Mouse (Mus musculus) embryo, embryonic 9.5 days (tissue): ENCODE results near the gene Sept9.

Experiments used
- DNase-seq: peaks from one replicate; pipeline ENCODE4 v3.0.0-alpha.2; 2017; ENCODE audit errors: extremely low spot score

Gene Sept9

DNA sequence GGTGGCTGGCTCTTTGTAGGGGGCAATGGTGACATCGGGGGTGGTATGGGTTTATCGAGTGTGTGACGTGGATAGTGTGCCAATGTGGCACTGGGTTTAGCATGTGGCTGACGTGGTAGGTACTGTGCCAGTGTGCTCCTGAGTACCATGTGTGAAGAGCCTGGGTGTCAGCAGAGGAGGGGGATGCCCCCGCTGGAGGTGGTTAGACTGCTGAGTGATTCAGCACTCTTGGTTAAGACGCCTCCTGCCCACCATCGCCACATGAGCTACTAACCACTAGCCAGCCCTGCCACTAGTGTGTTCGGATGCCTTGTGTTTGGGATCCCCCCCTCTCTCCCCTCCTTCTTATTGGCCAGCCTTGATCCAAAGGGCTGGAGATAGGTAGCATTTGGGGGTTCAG lies 21.3 kb downstream of the Sept9 start:
- no peak for DNase-seq

DNA sequence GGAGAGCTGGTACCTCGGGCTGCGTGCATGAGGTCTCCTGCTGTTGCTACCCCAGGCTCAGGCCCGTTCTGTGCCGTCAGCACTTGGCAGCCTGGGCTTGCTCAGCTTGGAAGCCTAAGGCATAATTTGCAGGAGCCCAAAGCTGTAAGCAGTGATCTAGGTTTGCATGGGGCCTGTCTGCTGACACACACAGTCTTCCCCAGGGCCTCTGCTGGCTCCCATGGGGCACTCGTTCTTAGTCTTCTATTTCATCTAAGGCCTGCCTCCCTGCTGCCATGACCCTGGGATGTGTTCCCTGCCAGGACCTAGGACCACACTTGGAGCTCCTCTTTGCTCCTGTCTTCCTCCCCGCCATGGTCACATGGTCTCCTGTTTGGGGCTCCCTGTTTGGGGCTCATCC lies 21.7 kb downstream of the Sept9 start:
- DNase-seq = no peak

DNA sequence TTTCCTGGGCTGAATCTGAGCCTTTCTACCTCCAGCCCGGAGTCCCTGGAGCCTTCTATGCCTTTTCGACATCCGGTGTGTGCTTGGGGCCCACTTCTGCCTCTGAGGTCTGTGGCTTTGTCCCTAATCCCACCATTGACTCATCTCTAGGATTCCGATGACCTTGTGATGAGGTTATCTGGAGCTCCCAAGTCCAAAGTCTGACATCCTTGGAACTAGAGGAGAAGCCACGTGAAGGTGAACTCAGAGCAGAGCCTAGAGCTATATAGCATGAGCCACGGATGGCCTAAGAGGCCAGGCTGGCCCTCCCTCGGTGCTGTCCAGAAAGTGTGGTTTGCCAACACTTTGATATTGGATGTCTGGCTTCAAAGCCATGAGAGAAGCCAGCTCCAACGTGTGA lies 23.4 kb downstream of the Sept9 start:
- DNase-seq = no peak

DNA sequence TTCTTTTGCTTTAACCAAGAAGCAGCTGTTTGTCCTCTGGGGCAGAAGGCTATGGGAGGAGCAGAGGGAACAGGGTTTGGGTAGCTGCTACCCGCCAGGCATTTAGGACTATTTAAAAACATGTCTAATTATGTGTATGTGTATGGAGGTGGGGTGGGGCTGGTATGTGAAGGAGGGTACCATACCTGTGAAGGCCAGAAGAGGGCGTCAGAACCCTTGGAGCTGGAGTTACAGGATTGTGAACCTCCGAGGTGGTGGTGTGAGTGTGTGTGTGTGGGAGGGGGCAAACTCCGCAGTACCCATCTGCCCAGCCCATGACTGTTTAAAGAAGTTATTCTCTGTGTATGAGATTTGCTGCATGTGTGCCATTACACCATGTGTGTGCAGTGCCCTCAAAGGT lies 25.3 kb downstream of the Sept9 start:
- DNase-seq = no peak

DNA sequence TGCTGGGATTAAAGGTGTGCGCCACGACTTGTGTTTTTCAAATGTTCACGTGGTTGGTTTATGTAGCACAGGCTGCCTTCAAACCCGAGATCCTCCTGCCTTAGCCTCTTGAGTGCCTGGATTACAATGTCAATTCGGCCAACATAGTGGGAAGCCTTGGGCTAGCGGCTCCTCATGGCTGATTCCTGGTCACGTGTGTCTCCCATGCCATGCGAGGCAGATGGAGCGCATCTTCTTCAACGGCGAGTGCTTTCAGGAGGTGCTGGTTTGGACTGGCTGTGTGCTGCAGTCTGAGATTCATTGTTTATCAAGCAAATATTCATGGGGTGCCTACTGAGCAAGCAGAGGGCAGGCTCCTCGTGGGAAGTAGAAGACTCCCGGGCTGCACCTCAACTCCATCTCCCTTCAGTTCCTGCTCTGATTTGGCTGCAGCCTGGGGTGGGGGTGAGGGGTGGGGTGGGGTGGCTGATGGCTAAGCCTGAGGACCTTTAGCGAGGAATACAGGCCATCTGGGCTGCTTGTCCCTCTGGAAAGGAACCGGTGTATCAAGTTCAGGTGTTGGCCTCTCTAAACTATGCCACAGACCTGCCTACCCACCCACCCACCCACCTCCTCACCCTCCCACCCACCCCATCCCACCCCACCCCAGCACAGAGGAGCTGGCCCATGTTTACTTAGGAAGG lies 26.2 kb downstream of the Sept9 start:
- DNase-seq = no peak

DNA sequence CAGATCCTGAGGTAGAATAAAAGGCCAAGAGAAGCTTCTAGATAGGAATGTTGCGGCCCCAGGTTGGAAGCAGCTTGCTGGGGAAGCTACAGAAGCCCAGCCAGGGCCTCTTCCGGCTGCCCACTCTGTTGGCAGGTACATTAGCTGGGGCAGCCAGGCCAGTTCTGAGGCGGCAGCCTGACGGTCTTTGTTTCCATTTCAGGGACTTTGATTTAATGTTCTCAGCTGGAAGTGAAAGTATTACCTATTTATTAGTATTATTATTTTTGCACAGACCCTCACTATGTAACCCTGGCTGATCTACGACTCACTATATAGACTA lies 26.7 kb downstream of the Sept9 start:
- no peak for DNase-seq

DNA sequence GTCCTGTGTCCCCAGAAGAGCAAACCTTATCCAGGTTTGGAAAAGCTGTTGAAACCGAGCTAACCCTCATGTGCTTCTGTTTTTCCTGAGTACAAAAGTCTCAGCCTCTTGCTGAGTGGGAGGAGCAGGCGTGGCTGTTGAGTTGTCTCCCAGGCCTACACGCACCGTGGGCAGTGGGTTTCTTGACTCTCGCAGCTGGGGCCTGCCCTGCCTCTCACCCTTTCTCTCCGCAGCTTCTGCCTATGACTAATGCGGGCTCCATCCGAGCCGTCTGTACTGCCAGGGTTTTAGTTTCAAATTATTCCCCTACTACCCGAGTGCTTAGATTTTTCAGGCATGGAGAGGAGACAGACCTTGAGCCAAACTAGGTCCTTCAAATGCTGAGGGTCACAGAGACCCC lies 28.7 kb downstream of the Sept9 start:
- no peak for DNase-seq

DNA sequence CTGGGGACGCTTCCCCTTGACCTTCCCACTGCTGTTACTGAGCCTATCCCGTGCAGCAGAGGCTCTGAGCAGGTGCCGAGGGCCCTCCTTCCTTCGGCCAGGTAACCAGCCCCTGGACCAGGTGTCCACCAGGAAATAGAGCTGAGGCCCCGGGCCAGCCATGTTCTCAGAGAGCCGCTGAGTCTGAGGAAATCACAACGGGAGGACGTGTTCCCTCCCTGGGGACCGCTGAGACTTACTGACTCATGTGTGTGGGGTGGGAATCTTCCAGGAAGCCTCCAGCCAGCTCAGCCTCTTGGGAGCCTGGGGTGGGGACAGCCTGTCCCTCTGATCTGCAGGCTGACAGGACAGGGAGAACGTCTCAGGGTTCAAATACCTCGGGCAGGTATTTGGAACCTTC lies 32.1 kb downstream of the Sept9 start:
- no peak for DNase-seq

DNA sequence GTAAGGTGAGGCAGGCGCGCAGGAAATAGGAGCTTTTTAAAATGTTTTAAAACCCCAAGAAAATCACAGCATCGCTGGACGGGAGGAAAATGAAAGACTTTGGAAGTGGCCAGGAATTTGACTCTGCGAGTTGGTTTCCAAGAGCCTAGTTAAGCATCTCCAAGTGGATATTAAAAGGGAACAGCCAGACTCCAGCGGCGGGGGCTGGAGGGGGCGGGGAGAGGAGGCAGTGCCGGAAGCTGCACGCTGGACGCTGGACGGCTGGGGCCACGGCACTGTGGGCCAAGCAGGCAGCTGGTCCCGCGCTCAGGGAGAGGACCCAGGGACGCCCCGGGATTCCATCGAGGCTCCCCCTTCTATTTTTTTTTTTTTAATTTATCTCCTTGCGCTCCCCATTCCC lies 32.6 kb downstream of the Sept9 start:
- peak; percentile 31 for DNase-seq

DNA sequence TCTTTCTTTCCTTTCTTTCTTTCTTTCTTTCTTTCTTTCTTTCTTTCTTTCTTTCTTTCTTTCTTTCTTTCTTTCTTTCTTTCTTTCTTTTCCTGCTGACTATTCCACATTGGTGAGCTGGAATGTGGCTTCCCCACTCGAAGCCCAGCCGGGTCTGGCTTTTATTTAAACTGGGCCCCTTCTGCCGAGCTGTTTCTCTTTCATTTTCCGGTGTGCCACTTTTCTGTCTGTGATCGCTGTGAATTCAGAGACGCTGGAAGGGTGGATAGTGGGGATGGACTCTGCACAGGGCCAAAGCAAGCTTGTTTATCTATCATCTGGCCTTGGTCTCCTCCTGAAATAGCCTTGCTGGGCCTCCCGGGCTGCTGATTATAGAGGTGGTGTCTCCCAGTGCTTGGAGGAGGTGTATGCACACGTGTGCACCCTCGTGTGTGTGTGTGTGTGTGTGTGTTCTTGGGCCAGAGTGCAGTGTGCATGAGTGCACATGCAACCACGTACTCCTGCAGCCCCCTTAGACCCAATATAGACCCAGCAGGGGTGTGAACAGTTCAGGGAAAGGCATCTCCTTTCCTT lies 33.5 kb downstream of the Sept9 start:
- no peak for DNase-seq

DNA sequence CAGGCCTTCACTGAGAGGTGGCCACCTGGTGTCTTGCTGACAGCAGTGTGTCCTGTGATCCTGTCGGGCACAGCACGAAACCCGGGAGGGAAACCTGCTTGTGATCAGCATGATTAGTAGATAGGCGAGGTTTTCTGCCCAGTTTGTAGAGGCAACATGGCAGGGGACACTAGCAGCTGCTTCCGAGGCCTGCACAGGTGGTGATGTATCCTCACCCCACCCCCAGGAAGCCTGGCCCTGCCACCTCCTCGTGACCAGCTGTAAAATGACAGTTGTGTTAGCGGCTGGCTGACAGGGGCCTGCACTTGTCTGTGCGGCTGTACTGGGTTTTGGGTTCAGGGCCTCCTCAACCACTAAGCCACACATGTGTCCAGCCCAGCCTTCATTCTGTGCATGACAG lies 34.4 kb downstream of the Sept9 start:
- DNase-seq = no peak

DNA sequence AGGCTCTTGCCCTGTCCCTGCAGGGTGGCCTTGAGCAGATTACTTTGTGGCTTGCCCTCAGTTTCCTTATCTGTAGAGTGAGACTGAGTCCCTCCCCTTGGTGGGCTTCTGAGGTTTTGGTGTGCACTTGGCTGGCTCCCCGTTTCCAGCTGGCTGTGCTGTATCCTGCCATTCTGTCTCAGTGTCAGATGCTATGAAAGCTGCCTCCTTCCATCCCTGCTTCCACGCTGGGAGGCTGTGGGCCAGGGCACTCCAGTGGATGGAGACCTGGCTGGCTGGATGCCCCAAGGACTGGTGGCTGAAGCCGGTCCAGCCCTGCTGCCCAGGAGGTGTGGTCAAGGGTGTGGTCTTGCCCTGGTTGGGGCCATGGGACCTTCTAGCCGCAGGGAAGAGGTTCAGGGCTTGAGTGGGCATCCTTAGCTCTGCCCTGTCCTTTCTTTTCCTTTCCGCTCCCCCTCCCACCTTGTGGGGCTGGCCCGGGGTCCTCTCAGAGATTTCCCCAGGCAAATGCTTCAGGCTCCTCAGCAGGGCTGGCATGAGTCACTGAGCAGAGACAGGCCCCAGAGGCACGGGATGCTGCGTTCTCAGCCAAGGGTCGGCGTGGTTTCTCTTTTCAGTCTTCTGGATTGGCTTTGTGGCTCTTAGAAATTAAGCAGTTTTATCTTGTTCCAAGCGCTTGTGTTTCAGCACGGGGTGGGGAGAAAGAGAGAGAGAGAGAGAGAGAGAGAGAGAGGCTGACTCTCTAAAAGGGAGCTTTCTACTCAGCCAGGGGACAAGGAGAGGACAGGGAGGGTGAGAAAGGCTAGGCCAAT lies 35.8 kb downstream of the Sept9 start:
- no peak for DNase-seq

DNA sequence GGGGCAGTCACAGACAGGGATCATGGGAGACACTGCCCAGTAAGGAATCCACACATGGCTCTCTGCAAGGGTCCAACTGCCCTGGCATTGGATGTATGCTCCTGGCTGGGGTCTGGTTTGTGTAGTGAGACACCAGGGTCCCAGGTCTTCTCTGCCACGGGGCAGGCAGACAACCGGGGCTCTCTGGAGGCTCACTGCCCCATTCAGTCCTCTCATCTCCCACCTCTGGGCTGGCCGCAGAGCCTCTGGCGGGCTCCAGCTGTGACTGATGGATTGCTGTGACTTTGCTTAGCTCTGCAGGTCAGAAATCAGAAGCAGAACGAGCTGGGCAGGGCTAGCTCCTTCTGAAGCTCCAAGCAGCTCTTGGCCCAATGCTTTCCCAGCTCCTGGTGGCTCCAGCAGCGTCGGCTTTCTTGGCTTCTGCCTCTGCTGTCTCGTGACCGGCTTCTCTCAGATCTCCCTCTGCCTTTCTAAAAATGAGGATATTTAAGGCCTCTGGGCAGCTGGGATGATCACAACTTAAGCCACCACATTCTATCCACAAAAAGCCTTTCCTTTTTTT lies 36.5 kb downstream of the Sept9 start:
- peak; percentile 32 for DNase-seq

DNA sequence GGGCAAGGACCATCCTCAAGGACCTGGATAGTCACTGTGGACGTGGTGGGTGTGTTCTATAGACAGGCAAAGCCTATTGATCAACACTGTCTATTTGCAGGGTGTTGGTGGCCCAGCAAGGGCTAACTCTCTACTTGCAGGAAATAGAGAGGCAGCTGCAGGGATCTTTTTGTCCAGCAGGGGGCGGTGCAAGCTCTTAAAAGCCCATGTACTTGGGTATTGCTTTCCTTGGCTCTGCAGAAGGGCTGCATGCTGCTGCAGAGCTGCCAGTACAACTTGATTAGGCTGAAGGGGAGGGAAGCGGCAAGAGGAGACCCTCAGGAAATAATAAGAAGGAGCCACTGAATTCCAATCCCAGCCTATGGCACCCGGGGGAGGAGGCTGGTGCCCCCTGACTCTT lies 38.7 kb downstream of the Sept9 start:
- peak; percentile 93 for DNase-seq

DNA sequence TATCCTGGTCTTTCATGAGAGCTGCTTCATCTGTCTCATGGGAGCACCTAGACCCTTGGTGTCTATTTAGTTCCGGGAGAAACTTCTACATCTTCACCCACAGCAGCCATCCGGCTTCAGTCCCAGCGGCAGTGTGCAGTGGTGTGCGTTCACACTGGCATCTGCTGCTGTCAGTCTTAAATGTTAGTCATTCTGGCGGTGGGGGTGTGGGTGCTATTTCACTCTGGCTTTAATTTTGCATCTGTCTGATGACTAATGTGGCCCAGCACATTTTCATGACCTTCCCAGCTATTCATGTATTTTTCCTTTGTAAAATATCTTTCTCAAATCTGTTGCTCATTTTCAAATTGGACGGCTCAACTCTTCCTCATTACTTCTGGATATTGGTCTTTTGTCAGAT lies 40.2 kb downstream of the Sept9 start:
- no peak for DNase-seq

DNA sequence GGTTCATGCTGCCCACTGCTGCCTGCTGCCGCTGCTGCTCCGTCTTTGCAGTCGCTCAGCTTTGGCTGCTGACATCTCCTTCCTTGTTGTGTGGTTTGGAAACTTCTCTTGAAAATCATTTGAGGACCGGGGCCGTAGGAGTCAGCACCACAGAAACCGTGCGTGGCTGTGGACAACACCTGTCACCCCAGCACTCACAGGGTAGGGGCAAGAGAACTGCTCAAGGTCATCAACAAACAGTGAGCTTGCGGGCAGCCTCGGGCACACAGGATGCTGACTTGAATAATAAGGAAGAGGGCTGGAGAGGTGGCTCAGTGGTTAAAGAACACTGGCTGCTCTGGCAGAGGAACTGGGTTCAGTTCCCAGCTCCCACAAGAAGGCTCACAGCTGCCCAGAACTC lies 40.9 kb downstream of the Sept9 start:
- no peak for DNase-seq

DNA sequence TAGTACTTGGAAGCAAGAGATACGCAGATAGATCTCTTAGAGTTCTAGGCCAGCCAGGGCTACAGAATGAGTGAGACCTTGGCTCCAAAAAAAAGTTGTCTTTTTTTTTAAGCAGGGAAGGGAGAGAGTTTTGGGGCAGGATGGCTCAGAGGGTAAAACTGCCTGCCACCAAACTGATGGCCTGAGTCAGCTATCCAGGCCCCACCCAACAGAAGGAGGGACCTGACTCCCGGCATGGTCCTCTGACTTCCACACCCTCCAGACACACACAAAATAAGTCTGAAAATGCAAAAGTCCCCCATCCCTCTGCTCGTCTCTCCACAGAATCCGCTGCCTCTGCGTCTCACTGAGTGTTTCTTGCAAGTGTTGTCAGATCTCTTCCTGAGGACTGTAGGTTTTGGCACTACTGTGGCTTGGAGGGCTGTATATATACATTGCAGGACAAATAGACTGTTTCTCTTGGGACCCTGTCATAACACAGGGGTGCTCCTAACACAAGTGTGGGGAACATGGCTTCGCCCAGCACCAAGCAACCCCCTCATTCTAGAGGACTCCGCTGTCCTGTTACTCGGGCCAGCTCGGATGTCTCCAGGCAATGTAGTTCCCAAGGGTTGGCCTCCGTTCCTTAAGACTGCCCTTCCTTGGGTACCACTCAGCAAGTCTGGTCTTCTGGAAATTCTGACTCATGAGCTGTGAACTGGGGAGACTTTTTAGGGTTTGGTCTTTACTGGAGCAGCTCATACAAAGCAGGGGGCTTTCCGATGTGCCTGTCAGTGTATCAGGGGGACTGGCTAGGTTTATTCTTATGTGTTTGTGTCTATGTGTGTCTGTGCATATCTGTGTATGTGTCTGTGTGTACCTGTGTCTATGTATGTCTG lies 41.6 kb downstream of the Sept9 start:
- DNase-seq = no peak

DNA sequence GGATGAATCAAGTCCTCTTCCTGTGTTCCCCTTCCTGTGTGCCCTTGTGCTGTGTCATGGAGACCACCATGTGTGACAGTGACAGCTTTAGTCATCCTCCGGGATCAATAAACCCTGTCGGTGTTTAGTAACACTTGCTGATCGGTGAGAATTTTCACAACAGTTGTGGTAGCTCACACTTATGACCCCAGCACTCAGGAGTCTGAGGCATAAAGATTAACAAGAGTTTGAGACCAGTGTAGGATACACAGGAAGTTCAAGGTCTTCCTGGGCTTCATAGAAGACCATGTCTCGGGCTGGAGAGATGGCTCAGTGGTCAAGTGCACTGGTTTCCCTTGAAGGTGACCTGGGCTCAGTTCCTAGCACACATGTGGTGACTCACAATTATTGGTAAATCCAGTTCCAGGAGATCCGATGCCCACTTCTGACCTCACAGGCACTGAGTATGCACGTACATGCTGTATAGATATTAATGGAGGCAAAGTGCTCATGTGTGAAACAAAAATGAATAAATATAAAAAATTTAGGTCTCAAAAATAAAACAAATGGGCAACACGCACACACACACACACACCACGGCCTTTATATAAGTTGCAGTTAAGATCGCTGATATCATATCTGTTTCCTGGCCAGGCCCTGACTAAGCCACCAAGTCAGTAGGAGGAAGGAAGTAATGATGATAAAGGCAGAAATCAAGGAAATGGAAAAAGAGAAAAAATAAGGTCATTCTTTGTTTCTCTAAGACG lies 43.1 kb downstream of the Sept9 start:
- DNase-seq = no peak

DNA sequence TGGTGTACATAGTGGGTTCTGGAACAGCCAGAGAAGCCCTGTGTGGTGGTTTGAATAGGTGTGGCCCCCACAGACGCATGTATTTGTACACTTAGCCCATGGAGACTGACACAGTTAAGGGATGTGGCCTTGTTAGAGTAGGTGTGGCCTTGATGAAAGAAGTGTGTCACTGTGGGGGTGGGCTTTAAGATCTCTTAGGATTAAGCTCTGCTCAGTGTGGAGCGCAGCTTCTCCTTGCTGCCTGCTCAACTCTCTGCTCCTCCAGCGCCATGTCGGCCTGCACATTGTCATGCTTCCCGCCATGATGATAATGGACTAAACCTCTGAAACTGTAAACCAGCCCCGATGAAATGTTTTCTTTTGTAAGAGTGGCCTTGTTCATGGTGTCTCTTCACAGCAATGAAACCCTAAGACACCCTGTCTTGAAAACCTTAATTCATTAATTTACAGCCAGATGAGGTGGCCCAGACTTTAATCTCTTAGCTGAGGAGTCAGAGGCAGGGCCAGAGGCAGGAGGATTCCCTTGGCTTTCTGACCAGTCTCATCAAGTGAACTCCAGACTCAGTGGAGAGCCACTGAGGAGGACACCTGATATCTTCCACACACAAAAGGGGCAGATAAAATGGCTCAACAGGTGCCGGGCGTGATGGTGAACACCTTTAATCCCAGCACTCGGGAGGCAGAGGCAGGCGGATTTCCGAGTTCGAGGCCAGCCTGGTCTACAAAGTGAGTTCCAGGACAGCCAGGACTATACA lies 44.3 kb downstream of the Sept9 start:
- no peak for DNase-seq

DNA sequence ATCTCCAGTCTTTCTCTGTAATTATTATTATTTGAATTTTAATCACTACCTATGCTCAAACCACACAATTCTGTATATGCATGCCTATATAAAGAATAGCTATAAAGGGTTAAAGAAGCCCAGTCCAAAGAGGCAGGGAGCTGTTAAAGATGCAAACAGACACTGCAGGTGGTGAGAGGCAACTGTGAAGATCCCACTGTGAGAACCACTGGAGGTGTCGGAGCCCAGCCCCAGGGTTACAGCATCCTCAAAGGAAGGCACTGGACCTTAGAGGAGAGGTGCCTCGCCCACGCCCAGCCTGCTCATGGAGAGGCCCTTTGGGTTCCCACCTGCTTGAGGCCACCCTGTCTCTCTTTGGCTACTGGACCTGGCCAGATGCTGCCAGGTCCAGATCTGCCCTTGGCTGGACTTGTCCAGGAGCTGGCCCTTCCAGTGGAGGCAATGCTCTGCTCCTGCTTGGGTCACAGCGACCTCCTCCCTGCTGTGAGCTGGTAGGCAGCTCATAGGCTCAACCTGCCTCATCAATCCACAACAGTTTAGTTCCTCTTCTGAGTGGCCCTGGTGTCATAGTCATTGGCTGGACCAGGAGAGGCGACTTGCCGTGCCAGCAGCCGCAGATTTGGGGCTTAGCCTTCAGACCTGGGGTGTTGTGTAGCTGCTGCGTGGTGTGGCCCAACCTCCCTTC lies 45.7 kb downstream of the Sept9 start:
- DNase-seq = no peak
